Mouse (Mus musculus) left cerebral cortex, adult 2 months (tissue): Measurements from ENCODE around the gene Surf6. TPM values are rescaled to one million over a fixed set of nuclear protein-coding genes. Genes with fewer than 3 reads are reported as not detected.
"Not testable (repeated sequence)": the region's sequence is repeated elsewhere in the genome, so short reads cannot be mapped to it uniquely, and the experiment has no call there.

Experiments used
- DNase-seq, 2 experiments: peaks; one replicate each; pipeline ENCODE4 v3.0.0; 2021 to 2022; ENCODE audit warnings: low spot score in 2 of 2, mixed read lengths in 1 of 2; ENCODE audit errors: extremely low spot score in 1 of 2
- H3K27ac ChIP-seq: fragments of 200-600 bp; 2 replicates; pipeline ENCODE4 v1.8.1; 2022
- H3K4me3 ChIP-seq: fragments of 200-600 bp; 2 replicates; pipeline ENCODE4 v1.8.1; 2022
- CTCF ChIP-seq: fragments of 200-600 bp; IDR thresholded peaks from 2 replicates; pipeline ENCODE4 v1.8.1; 2022; ENCODE audit warnings: antibody characterized with exemption, mild to moderate bottlenecking, moderate library complexity
- intact Hi-C: fragments of 180-260 bp; cut with DNase I; formaldehyde crosslinking; loops from one replicate; pipeline ENCODE4 v1.15.1; 2025
- total RNA-seq, 2 experiments: library from RNA; stranded (reverse); gene quantifications; 2 replicates each; pipeline ENCODE4 v1.2.3; 2021

Surf6 gene
- total RNA-seq, 2 experiments from 2014 or later: 25.4 to 27.3 TPM

DNA sequence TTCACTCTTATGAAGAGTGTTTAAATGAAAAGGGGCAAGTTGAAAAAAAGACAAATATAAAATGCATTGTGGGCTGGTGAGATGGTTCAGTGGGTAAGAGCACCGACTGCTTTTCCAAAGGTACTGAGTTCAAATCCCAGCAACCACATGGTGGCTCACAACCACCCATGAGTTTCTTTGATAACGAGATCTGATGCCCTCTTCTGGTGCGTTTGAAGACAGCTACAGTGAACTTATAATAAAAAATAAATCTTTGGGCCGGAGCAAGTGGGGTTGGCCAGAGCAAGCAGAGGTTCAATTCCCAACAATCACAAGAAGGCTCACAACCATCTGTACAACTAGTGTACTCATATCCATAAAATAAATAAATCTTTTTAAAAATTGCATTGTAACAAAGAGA lies 6.8 kb downstream of the Surf6 start:
- no peak for DNase-seq
- Histone ChIP-seq H3K27ac (no peak overlapping the region), H3K4me3 (no peak overlapping the region)
- intact Hi-C loops: no loop called here
- TF ChIP-seq CTCF: peak; percentile 18

DNA sequence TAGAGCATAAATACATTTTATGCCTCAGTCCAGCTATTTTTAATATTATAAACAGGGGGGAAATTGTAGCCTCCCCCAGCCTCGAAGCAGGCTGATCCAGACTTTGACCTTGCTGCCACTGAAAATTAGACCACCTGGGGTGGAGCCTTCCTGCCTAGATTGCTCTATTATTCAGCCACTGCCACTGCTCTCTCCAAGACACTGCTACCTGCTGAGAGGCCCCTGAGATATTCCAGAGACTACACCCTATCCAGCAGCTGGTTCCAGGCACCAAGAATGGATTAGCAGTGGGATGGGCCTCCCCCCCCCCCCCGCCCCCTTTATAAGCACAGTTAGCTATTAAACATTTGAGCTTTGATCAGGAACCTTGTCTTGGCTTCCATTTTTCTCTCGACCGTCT lies 16.5 kb downstream of the Surf6 start:
- H3K4me3 ChIP-seq, intact Hi-C loops, DNase-seq, H3K27ac ChIP-seq: not testable (repeated sequence)

DNA sequence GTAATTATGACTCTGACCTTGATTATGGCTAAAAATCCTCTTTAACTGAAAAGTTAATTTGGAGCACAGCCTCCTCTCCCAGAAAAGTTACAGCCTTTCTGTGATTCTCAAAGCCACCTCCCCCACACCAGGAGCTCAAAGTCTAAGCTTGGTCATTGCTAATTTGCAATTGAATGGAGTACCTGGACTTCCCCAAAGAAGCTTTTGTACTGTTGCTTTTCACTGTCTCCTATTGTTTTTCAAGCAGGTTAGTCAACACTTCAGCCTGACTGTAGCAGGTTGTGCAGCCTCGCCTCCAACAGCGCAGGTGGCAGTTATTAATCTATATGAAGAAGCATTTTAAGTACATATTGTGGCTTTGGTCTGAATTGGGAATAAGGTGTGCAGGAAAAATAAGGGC lies 17.1 kb downstream of the Surf6 start:
- DNase-seq, H3K27ac ChIP-seq, intact Hi-C loops, H3K4me3 ChIP-seq: not testable (repeated sequence)

DNA sequence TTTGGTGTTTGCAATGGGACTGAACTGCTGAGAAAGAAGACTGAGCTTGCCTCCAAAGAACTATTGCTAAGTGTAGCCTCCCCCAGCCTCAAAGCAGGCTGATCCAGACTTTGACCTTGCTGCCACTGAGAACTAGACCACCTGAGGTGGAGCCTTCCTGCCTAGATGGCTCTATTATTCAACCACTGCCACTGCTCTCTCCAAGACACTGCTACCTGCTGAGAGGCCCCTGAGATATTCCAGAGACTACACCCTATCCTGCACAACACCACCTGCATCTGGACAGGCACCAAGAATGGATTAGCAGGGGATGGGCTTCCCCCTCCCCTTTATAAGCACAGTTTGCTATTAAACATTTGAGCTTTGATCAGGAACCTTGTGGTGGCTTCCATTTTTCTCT lies 24.1 kb downstream of the Surf6 start:
- no peak overlapping the region for H3K4me3 ChIP-seq
- no peak overlapping the region for H3K27ac ChIP-seq
- DNase-seq: no peak
- intact Hi-C loops: loop anchor here (10.0 kb wide), 1 partner anchor 204 kb away; the partner anchor contains the start of gene Lcn4
- TF ChIP-seq CTCF: no peak

DNA sequence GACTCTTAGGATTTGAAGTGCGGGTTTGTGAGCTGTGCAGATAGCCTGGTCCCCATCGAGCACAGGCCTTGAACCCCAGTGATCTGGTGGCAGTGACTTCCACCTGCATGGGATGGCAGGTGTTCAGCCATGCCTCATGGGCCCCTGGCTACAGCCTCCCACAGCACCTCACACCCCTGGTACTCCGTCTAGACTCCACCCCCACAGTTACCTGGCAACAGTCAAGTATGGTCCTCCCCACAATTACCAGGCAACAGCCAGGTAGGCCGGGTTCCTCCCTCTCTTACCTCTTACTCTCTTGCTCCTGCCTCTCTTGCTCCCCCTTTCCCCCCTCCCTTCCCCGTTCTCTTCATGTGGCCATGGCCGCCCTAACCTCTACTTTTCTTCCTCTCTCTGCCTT lies 32.0 kb downstream of the Surf6 start:
- no peak overlapping the region for H3K4me3 ChIP-seq
- no peak for DNase-seq
- no peak for TF ChIP-seq CTCF
- intact Hi-C loops: loop anchor here (10.0 kb wide), 1 partner anchor 196 kb away; the partner anchor contains the start of gene Lcn4
- no peak overlapping the region for H3K27ac ChIP-seq

DNA sequence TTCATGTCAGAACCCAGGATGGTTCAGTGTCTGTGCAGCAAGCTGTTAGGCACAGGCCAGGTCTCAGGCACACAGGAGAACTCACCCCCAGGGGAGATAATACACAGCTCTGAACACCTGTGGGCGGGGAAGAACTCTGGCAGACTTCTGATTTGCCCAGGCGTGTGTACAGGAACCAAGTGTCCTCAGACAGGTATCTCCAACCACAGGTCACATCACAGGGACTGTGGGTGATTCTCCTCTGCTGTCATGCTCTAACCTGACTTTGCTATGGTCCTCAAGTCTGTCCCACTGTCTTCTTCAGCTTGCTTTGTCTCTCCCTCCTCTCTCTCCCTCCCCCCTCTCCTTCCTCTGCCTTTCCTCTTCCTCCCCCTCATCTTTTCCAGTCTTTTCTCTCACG lies 37.8 kb downstream of the Surf6 start, which contains the start of gene Abo:
TSS of gene Abo (minus strand) at position 101 of the 400 bp plus-strand sequence.
- H3K4me3 ChIP-seq: no peak within 1 kb of the TSS
- no peak for DNase-seq
- H3K27ac ChIP-seq: no peak within 1 kb of the TSS
- intact Hi-C loops: no loop called here
- TF ChIP-seq CTCF: no peak

DNA sequence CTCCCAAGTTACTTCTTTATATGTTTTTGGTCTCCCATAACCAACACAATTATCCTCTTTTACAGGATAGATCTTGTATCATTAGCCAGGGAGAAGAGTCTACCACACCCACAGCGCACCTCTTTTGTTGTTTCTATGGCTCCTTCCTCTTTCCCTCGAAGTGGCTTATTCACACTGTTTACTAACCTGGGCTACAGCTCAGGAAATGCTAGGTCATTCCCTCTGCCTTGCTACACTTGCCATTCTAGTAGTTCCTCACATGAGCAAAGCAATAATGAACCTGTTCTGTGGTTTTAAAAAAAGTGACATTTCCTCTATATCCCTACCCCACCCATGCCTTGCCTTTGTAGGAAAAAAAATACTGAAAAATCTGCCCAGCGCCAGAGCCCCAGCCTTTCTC lies 39.8 kb downstream of the Surf6 start:
- TF ChIP-seq CTCF: no peak
- intact Hi-C loops: no loop called here
- H3K4me3 ChIP-seq: no peak overlapping the region

DNA sequence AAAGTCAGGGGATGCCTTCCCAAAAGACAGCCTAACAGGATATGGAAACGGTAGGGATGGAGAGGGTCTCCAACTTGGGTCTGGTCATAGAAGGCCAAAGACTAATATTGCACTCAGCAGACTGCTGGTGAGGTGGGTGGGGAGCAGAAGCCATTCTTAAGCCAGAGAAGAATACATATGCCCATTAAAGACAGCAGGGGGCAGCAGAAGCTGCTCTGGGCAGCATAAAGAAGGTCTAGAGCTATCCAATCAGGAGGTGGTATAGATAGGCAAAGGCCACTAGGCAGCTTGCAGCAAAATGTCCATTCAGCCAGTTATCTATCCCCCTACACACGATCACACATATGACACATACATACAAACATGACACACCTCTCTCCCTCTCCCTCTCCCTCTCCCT lies 55.0 kb downstream of the Surf6 start:
- no peak for DNase-seq
- H3K27ac ChIP-seq: no peak overlapping the region
- peak; percentile 58 for TF ChIP-seq CTCF
- intact Hi-C loops: loop anchor here (2.0 kb wide), 1 partner anchor 191 kb away; no protein-coding TSS in a partner anchor
- H3K4me3 ChIP-seq: no peak overlapping the region

More for the DNA sequence above, 39.8 kb downstream of the Surf6 start:
- no peak for DNase-seq
- H3K27ac ChIP-seq: no peak overlapping the region

Other genes starting within 250 kb of the Surf6 start
- not detected for gene Lcn4, start 231.6 kb downstream of the Surf6 start, total RNA-seq
- not detected for gene Abo, start 37.9 kb downstream of the Surf6 start, total RNA-seq
- gene Med22, start 7.8 kb upstream of the Surf6 start, total RNA-seq: 10 to 100 TPM; 44.5 to 46.6 TPM
- gene Rpl7a, start 7.9 kb upstream of the Surf6 start, total RNA-seq: 100 to 1,000 TPM; 208 to 232 TPM
- 10 to 100 TPM; 37.8 to 37.9 TPM for gene Surf2, start 13.5 kb upstream of the Surf6 start, total RNA-seq
- 10 to 100 TPM; 96.6 to 97.2 TPM for gene Surf1, start 13.7 kb upstream of the Surf6 start, total RNA-seq
- gene Surf4, start 31.0 kb upstream of the Surf6 start, total RNA-seq: 10 to 100 TPM; 46.6 to 50.0 TPM
- under 1 TPM in 1 of 2 experiments, not detected in 1; 0.37 TPM for gene Stkld1, start 31.2 kb upstream of the Surf6 start, total RNA-seq
- gene Rexo4, start 61.5 kb upstream of the Surf6 start, total RNA-seq: 10 to 100 TPM; 60.1 to 69.6 TPM
- gene Adamts13, start 70.5 kb upstream of the Surf6 start, total RNA-seq: 1 to 10 TPM; 1.8 to 2.3 TPM
- 10 to 100 TPM; 46.3 to 48.2 TPM for gene Cacfd1, start 107.0 kb upstream of the Surf6 start, total RNA-seq
- gene Slc2a6, start 125.1 kb upstream of the Surf6 start, total RNA-seq: 10 to 100 TPM; 28.9 to 29.1 TPM
- gene Mymk, start 169.3 kb upstream of the Surf6 start, total RNA-seq: under 1 TPM in 1 of 2 experiments, not detected in 1; 0.75 TPM
- gene Adamtsl2, start 176.5 kb upstream of the Surf6 start, total RNA-seq: 10 to 100 TPM; 16.2 to 21.4 TPM
- gene Fam163b, start 239.6 kb upstream of the Surf6 start, total RNA-seq: 100 to 1,000 TPM; 103 to 109 TPM